Mouse (Mus musculus): Measurements from ENCODE around the gene Gjc1. TPM values are rescaled to one million over a fixed set of nuclear protein-coding genes. Genes with fewer than 3 reads are reported as not detected.

The Gjc1 gene
- polyA plus RNA-seq, 1 experiment from 2014 or later: 96.1 TPM

DNA sequence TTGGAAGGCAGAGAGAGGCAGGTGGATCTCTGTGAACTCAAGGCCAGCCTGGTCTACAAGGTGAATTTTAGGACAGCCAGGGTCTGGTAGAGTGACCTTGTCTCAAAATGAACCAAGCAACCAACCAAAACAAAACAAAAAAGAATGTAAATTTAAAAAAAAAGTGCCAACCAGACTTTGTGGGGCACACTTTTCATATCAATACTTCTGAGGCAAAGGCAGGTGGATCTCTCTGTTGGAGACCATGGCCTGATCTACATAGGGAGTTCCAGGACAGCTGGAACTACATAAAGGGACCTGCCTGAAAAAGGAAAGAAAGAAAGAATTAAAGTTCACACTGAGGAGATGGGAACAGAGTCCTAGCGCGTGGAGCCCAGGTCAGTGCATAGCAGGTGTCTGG lies 7.0 kb upstream of the Gjc1 start:
- no peak overlapping the region for H3K27ac ChIP-seq (ENCODE audit: low read depth, low read length)
- 67% methylated on average over 2 of the region's 2 CpGs for WGBS
- ATAC-seq (replicated peaks; ENCODE audit: low FRiP score) (no peak), DNase-seq (ENCODE audit: low spot score) (no peak)
- H3K9ac ChIP-seq (ENCODE audit: low read length): no peak overlapping the region
- no peak overlapping the region for H3K4me2 ChIP-seq (ENCODE audit: low read depth, low read length, severe bottlenecking)
- no peaks in the 10 kb centered on the region for H3K36me3 ChIP-seq (ENCODE audit: control insufficient read depth, insufficient read depth, low read length)
- no peaks in the 10 kb centered on the region for H3K4me1 ChIP-seq (replicated peaks; ENCODE audit: control insufficient read depth, insufficient read depth, low read length)
- H3K27me3 ChIP-seq (ENCODE audit: control insufficient read depth, insufficient read depth, low read length): no peaks in the 10 kb centered on the region
- no peak overlapping the region for H3K4me3 ChIP-seq (ENCODE audit: low read depth, low read length)
- no peaks in the 10 kb centered on the region for H3K9me3 ChIP-seq (ENCODE audit: control insufficient read depth, low read length)

DNA sequence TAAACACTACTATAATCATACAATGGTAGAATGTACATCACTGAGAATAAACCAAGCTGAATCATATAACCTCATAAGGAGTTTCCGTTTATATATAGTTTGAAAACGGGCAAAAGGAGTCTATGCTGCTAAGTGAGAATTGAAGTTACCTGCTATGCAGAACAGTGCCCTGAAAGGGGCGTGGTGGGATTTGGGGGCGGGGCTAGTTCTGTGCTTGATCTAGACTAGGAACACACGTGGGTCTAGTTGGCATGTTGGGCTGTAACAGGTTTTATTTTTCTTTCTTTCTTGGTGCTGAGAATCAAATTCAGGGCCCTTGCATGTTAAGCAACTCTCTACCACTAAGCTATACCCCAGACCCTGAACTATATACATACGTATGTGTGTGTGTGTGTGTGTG lies 1.7 kb upstream of the Gjc1 start:
- no peak overlapping the region for H3K27ac ChIP-seq (ENCODE audit: low read depth, low read length)
- 54% methylated on average over 6 of the region's 6 CpGs for WGBS
- ATAC-seq (replicated peaks; ENCODE audit: low FRiP score): no peak
- no peaks in the 10 kb centered on the region; the same call in 1 of the 2 replicates for H3K27me3 ChIP-seq (ENCODE audit: control insufficient read depth, insufficient read depth, low read length)
- H3K4me3 ChIP-seq (ENCODE audit: low read depth, low read length): no peak overlapping the region
- peak; percentile 44 for DNase-seq (ENCODE audit: low spot score)
- H3K9ac ChIP-seq (ENCODE audit: low read length): no peak overlapping the region
- peaks cover 6% of the 10 kb centered on the region; the same call in 1 of the 2 replicates for H3K4me1 ChIP-seq (replicated peaks; ENCODE audit: control insufficient read depth, insufficient read depth, low read length)
- H3K9me3 ChIP-seq (ENCODE audit: control insufficient read depth, low read length): no peaks in the 10 kb centered on the region
- H3K4me2 ChIP-seq (ENCODE audit: low read depth, low read length, severe bottlenecking): no peak overlapping the region
- H3K36me3 ChIP-seq (ENCODE audit: control insufficient read depth, insufficient read depth, low read length): no peaks in the 10 kb centered on the region

DNA sequence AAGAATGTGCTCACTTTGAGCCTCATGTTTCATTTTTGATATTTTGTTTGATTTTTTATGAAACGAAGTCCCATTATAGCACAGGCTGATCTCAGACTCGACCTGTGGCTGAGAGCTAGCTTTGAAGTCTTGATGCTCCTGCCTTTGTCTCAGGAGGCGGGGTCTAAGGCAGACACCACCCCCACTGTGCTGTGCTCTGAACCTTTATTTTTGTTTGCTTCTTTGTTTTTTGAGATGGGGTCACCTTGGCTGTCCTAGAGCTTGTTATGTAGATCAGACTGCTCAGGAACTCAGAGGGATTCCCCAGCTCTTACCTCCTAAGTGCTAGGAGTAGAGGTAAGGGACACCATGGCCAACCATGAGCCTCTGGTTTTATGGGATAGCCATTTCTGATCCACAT lies 932 bp upstream of the Gjc1 start:
- DNase-seq (ENCODE audit: low spot score) (peak; percentile 51), ATAC-seq (replicated peaks; ENCODE audit: low FRiP score) (no peak)
- H3K4me2 ChIP-seq (ENCODE audit: low read depth, low read length, severe bottlenecking): no peak overlapping the region
- peaks cover 10% of the 10 kb centered on the region; the same call in 1 of the 2 replicates for H3K4me1 ChIP-seq (replicated peaks; ENCODE audit: control insufficient read depth, insufficient read depth, low read length)
- H3K27ac ChIP-seq (ENCODE audit: low read depth, low read length): no peak overlapping the region
- no peaks in the 10 kb centered on the region; the same call in 1 of the 2 replicates for H3K27me3 ChIP-seq (ENCODE audit: control insufficient read depth, insufficient read depth, low read length)
- 4% methylated on average over 3 of the region's 3 CpGs for whole genome bisulfite sequencing
- no peak overlapping the region for H3K4me3 ChIP-seq (ENCODE audit: low read depth, low read length)
- no peaks in the 10 kb centered on the region for H3K9me3 ChIP-seq (ENCODE audit: control insufficient read depth, low read length)
- H3K36me3 ChIP-seq (ENCODE audit: control insufficient read depth, insufficient read depth, low read length): no peaks in the 10 kb centered on the region
- H3K9ac ChIP-seq (ENCODE audit: low read length): no peak overlapping the region

DNA sequence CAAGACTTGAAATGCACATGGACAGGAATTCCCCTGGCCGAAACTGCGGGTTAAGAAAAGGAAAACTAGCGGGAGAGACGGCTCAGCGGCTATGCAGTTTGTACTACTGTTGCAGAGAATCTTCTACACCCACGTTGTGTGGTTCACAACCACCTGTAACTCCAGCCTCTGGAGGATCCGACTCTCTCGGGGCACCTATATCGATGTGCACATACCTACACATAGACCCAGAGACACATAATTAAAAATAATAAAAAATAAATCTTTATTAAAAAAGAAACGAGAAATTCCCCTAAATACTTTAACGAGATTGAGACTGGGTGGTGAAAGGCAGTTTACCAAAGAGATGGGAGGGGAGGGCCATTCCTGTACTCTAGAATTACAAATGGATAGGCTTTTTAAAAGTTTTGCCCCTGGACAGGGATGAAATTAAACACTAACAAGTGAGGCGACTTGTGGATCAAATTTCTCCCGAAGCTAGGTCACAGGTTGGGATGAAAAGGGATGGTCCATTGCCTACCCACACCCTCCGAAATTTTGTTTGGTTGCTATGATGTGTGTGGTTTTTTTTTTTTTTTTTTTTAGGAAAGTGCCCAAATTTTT lies 384 bp upstream of the Gjc1 start:
- no peak overlapping the region; the same call in 1 of the 2 replicates for H3K9ac ChIP-seq (ENCODE audit: low read length)
- DNase-seq (ENCODE audit: low spot score) (no peak), ATAC-seq (replicated peaks; ENCODE audit: low FRiP score) (no peak)
- peaks cover 10% of the 10 kb centered on the region; the same call in 1 of the 2 replicates for H3K4me1 ChIP-seq (replicated peaks; ENCODE audit: control insufficient read depth, insufficient read depth, low read length)
- H3K27ac ChIP-seq (ENCODE audit: low read depth, low read length): no peak overlapping the region; the same call in 1 of the 2 replicates
- H3K9me3 ChIP-seq (ENCODE audit: control insufficient read depth, low read length): no peaks in the 10 kb centered on the region
- peak overlapping the region; percentile 63 for H3K4me2 ChIP-seq (ENCODE audit: low read depth, low read length, severe bottlenecking)
- WGBS: 4% methylated on average over 14 of the region's 14 CpGs
- peak overlapping the region; percentile 93 for H3K4me3 ChIP-seq (ENCODE audit: low read depth, low read length)
- no peaks in the 10 kb centered on the region for H3K36me3 ChIP-seq (ENCODE audit: control insufficient read depth, insufficient read depth, low read length)
- no peaks in the 10 kb centered on the region; the same call in 1 of the 2 replicates for H3K27me3 ChIP-seq (ENCODE audit: control insufficient read depth, insufficient read depth, low read length)

DNA sequence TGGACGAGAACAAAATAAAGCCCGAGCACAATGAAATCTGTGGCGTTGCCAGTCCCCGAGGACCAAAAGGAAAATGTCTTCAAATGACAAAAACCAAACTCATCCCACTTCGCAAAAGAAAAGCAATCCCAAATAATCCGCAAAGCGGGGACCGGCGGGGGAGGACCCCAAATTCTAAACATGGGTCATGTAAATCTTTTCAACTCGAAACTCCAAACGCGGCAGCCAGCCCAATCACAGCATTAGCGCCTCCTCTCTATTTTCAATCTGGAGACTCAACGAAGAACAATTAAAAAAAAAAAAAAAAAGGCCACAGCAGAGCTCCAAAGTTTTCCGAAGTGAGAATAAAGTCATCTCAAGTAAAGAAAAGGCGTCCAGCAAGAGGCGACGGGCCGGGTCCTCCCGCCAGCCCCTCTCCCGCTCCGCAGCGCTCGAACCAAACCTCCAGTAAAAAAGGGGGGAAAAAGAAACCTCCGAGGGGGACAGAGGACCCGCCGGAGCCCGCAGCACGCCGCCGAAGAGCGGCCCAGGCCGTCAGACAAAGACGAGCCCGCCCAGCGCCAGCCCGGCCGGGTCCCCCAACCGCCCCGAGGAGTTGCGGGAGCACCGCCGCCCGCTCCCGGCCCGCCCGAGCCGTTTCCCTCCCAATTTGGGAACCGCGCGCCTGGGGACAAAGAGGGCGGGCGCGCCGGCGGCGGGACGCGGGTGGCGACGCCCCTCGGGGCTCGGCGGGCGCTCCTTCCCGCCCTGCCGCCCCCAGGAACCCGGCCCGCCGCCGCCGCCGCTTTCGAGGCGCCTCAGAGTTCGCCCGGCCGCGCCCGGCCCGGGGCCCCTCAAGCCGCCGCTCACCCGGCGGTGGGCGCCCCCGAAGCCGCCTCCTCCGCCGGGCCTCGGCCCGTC lies 1.1 kb downstream of the Gjc1 start:
- Histone ChIP-seq H3K9me3 (ENCODE audit: control insufficient read depth, low read length) (no peaks in the 10 kb centered on the region), H3K9ac (ENCODE audit: low read length) (peak overlapping the region; percentile 99), H3K4me3 (ENCODE audit: low read depth, low read length) (peak overlapping the region; percentile 93), H3K27ac (ENCODE audit: low read depth, low read length) (peak overlapping the region; percentile 96), H3K36me3 (ENCODE audit: control insufficient read depth, insufficient read depth, low read length) (no peaks in the 10 kb centered on the region), H3K4me2 (ENCODE audit: low read depth, low read length, severe bottlenecking) (peak overlapping the region; percentile 63), H3K4me1 (replicated peaks; ENCODE audit: control insufficient read depth, insufficient read depth, low read length) (peaks cover 10% of the 10 kb centered on the region; the same call in 1 of the 2 replicates), H3K27me3 (ENCODE audit: control insufficient read depth, insufficient read depth, low read length) (no peaks in the 10 kb centered on the region; the same call in 1 of the 2 replicates)
- peak; percentile 87 for DNase-seq (ENCODE audit: low spot score)
- under 1% methylated on average over 88 of the region's 92 CpGs for WGBS
- ATAC-seq (replicated peaks; ENCODE audit: low FRiP score): peak; percentile 64

DNA sequence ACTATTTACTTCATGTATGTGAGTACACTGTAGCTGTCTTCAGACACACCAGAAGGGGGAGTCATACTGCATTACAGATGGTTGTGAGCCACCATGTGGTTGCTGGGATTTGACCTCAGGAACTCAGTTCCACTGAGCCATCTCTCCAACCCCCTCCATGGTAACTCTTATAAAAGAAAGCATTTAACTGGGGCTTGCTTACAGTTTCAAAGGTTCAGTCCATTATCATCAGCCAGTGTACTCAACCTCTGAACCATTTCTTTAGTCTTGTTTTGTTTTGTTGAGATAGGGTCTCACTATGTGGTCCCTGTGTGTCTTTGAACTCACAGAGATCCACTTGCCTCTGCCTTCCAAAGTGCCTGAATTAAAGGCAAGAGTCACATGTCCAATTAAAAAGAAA lies 4.6 kb downstream of the Gjc1 start:
- Histone ChIP-seq H3K4me3 (ENCODE audit: low read depth, low read length) (no peak overlapping the region), H3K9ac (ENCODE audit: low read length) (no peak overlapping the region), H3K4me2 (ENCODE audit: low read depth, low read length, severe bottlenecking) (no peak overlapping the region), H3K36me3 (ENCODE audit: control insufficient read depth, insufficient read depth, low read length) (no peaks in the 10 kb centered on the region), H3K27ac (ENCODE audit: low read depth, low read length) (no peak overlapping the region), H3K4me1 (replicated peaks; ENCODE audit: control insufficient read depth, insufficient read depth, low read length) (peaks cover 8% of the 10 kb centered on the region; the same call in 1 of the 2 replicates), H3K9me3 (ENCODE audit: control insufficient read depth, low read length) (no peaks in the 10 kb centered on the region), H3K27me3 (ENCODE audit: control insufficient read depth, insufficient read depth, low read length) (no peaks in the 10 kb centered on the region; the same call in 1 of the 2 replicates)
- DNase-seq (ENCODE audit: low spot score) (peak; percentile 11), ATAC-seq (replicated peaks; ENCODE audit: low FRiP score) (no peak)

DNA sequence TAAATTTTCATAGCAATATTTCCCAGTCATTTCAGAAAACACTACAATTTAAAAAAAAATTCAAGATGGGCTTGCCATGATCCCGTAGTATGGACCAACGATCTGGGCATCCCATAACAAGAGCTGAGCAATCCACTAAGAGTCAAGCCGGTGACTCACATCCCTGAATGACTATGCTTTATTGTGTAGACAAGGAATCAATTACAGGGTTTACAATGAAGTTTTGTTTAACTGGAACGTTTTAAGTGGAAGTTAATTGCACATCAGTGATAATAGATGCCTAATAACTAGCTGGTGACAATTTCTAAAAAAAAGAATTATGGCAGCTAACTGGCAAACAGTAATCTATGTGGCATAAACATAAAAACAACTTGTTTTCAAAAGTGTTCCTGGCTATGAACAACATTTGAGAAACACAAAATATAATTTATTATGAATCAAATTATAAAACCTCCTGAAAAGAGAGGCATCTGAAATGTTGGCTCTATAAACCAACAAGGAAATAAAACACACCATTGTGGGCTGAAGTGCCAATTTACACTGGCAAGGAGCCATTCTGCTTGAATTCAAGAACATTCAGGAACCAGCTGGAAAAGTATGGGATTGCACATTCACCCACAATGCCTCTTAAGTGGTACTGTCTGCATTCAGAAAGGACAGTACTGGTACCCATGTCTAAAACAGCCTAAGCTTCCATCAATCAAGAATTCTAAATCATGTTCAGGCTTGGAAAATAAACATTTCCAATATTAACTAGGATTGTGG lies 8.6 kb downstream of the Gjc1 start:
- Histone ChIP-seq H3K9ac (ENCODE audit: low read length) (no peak overlapping the region), H3K9me3 (ENCODE audit: control insufficient read depth, low read length) (no peaks in the 10 kb centered on the region), H3K4me2 (ENCODE audit: low read depth, low read length, severe bottlenecking) (no peak overlapping the region), H3K36me3 (ENCODE audit: control insufficient read depth, insufficient read depth, low read length) (peaks cover 2% of the 10 kb centered on the region; the same call in 1 of the 2 replicates), H3K4me3 (ENCODE audit: low read depth, low read length) (no peak overlapping the region), H3K27me3 (ENCODE audit: control insufficient read depth, insufficient read depth, low read length) (no peaks in the 10 kb centered on the region), H3K27ac (ENCODE audit: low read depth, low read length) (no peak overlapping the region), H3K4me1 (replicated peaks; ENCODE audit: control insufficient read depth, insufficient read depth, low read length) (0 out of 2 replicates have a peak, but pooled peaks cover 2% of the 10 kb centered on the region)
- DNase-seq (ENCODE audit: low spot score): no peak
- WGBS: 52% methylated on average over 4 of the region's 4 CpGs
- ATAC-seq (replicated peaks; ENCODE audit: low FRiP score): no peak

DNA sequence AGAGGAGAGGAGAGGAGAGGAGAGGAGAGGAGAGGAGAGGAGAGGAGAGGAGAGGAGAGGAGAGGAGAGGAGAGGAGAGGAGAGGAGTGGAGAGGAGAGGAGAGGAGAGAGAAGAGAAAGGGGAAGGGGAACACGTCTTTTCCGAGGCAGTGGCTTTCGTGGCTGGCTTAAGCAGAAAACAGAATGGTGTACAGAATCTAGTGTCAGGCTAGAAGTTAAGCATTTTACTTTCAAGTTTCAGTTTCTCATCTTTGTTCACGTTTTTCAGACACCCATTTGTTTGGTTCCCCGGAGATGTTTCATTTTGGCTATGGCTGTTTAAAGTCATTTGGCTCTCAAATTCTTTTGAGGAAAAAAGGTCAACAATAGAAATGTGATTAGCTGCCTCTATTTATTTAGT lies 11.3 kb downstream of the Gjc1 start:
- H3K9ac ChIP-seq (ENCODE audit: low read length): no peak overlapping the region
- no peaks in the 10 kb centered on the region for H3K27me3 ChIP-seq (ENCODE audit: control insufficient read depth, insufficient read depth, low read length)
- H3K27ac ChIP-seq (ENCODE audit: low read depth, low read length): no peak overlapping the region
- H3K36me3 ChIP-seq (ENCODE audit: control insufficient read depth, insufficient read depth, low read length): peaks cover 13% of the 10 kb centered on the region; the same call in 1 of the 2 replicates
- no peak overlapping the region for H3K4me2 ChIP-seq (ENCODE audit: low read depth, low read length, severe bottlenecking)
- H3K9me3 ChIP-seq (ENCODE audit: control insufficient read depth, low read length): no peaks in the 10 kb centered on the region
- DNase-seq (ENCODE audit: low spot score) (no peak), ATAC-seq (replicated peaks; ENCODE audit: low FRiP score) (no peak)
- no peak overlapping the region for H3K4me3 ChIP-seq (ENCODE audit: low read depth, low read length)
- H3K4me1 ChIP-seq (replicated peaks; ENCODE audit: control insufficient read depth, insufficient read depth, low read length): no peaks in the 10 kb centered on the region
- 88% methylated on average over 5 of the region's 5 CpGs for WGBS

Measured in forebrain, embryonic 11.5 days (tissue).